Mouse (Mus musculus): ENCODE measurements around the gene Aifm2.

DNA sequence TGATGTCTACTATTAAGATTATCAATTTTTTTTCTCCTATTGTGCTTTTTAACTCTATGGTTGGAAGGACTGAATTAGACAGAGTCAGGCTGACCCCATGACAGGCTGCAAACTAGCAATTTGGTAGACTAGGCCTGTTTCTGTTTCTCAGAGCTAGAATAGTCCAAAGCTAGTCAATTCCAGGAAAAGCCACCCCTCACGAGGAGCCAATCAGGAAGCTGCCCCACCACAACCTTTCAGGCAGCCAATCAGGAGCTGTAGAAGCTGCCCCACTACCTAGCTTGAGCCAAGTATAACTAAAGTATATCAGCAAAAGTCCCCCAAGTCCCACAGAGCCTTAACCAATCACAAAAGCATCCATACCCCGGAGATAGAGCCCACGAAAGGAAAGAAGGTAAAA is 39.1 kb upstream of the Aifm2 start:
- TF ChIP-seq POLR2AphosphoS2 (IDR thresholded peaks at IDR 0.05; ENCODE audit: insufficient read length, low read depth) (no peak), TCF12 (IDR thresholded peaks at IDR 0.05; ENCODE audit: insufficient read depth, poor library complexity, severe bottlenecking) (no peak), E2F4 (IDR thresholded peaks at IDR 0.05; ENCODE audit: insufficient read depth) (no peak), POLR2A (IDR thresholded peaks at IDR 0.05; ENCODE audit: insufficient read length, low read depth) (no peak), MYOD1 (IDR thresholded peaks at IDR 0.05; ENCODE audit: control insufficient read depth in 1 of 3, insufficient read length in 2 of 3, low read depth in 2 of 3) (no peak), TCF3 (IDR thresholded peaks at IDR 0.05; ENCODE audit: insufficient read length, low read depth) (no peak), MAX (IDR thresholded peaks at IDR 0.05; ENCODE audit: low read depth) (no peak), CEBPB (IDR thresholded peaks at IDR 0.05; ENCODE audit: insufficient read depth, poor library complexity, severe bottlenecking) (no peak), USF1 (IDR thresholded peaks at IDR 0.05; ENCODE audit: low read depth) (no peak), MYOG (IDR thresholded peaks at IDR 0.05; ENCODE audit: control insufficient read depth in 1 of 3, insufficient read depth in 1 of 3, insufficient read length in 2 of 3, low read depth in 2 of 3) (no peak), REST (IDR thresholded peaks at IDR 0.05; ENCODE audit: insufficient read depth, insufficient read length) (no peak), SRF (IDR thresholded peaks at IDR 0.05; ENCODE audit: control insufficient read depth, insufficient read length, low read depth) (no peak)
